27 mouse cellular contexts compared by ENCODE assay signal in genomic region chr3:122196621-122197298, GRCm38 (mm10). TPM values are rescaled to one million over a fixed set of nuclear protein-coding genes. Genes with fewer than 3 reads are reported as not detected.
DNase-seq lines count a peak whose midpoint lies in the region; ATAC-seq and TF ChIP-seq lines count a peak whose summit lies in the region.
"Had no signal": no experiment of that assay in that cellular context is flagged by ENCODE, and none has a peak within 500 bp of the region (broad histone marks: within the 10 kb centered on the region; RNA-seq: fewer than 3 reads in every experiment).

No protein-coding gene starts in this region.

- no peak for ATAC-seq in liver, embryonic 11.5 days (replicated peaks; ENCODE audit: low FRiP score)
- ATAC-seq in kidney, embryonic 16.5 days (ENCODE audit: low FRiP score, low TSS enrichment): peak; percentile 55; the same call in 1 of the 2 replicates
- peak; percentile 20; the same call in 1 of the 2 replicates for ATAC-seq in liver, postnatal 0 days
- ATAC-seq: forebrain, embryonic 14.5 days; hindbrain, embryonic 16.5 days had no signal

- peak; percentile 95 for DNase-seq in liver, adult 2 months (ENCODE audit: extremely low read depth, low read depth, low spot score)
- DNase-seq in liver, embryonic 11.5 days (ENCODE audit: low spot score): no peak
- DNase-seq in kidney, adult 18-20 months: peak; percentile 37
- no peak for DNase-seq in liver, postnatal 0 days
- DNase-seq in yolk sac, embryonic 10.5 days (ENCODE audit: low spot score): no peak
- no peak for DNase-seq in heart, adult 11 months
- DNase-seq: adrenal gland, postnatal 10 days; cerebellum, adult 8-10 months; cerebellum, postnatal 36 days; embryo, embryonic 11 days; gastrocnemius, adult 2 months; gastrocnemius, postnatal 36 days; heart, postnatal 14 days; lung, adult 18-20 months; lung, postnatal 10 days; midbrain, embryonic 14.5 days; retina, postnatal 1 day; right cerebral cortex, postnatal 14 days; thymus, postnatal 4 days had no signal

- H3K4me3 ChIP-seq in liver, adult 2 months (ENCODE audit: insufficient read depth, low read depth, low read length): no peak overlapping the region
- H3K4me3 ChIP-seq in liver, embryonic 11.5 days (ENCODE audit: low read depth, low read length): no peak overlapping the region
- H3K4me3 ChIP-seq in kidney, embryonic 16.5 days (ENCODE audit: low read length): no peak overlapping the region
- H3K4me3 ChIP-seq in liver, postnatal 0 days (ENCODE audit: low read depth, low read length): no peak overlapping the region
- H3K4me3 ChIP-seq: embryonic facial prominence, embryonic 12.5 days; gastrocnemius, adult 2 months; heart, embryonic 13.5 days; hindbrain, embryonic 10.5 days; limb, embryonic 13.5 days had no signal

- H3K79me2 ChIP-seq in liver, adult 2 months (ENCODE audit: control insufficient read depth, insufficient read depth, low read length): no peaks in the 10 kb centered on the region

- TF ChIP-seq CTCF in liver, adult 2 months (IDR thresholded peaks at IDR 0.05; ENCODE audit: low read depth, low read length): no peak
- TF ChIP-seq CTCF in liver, postnatal 0 days (IDR thresholded peaks at IDR 0.05; ENCODE audit: low read depth): no peak

- no peaks in the 10 kb centered on the region for H3K9me3 ChIP-seq in liver, embryonic 11.5 days (ENCODE audit: control insufficient read depth, low read length)
- H3K9me3 ChIP-seq in kidney, embryonic 16.5 days (ENCODE audit: low read length): no peaks in the 10 kb centered on the region
- no peaks in the 10 kb centered on the region for H3K9me3 ChIP-seq in liver, postnatal 0 days (ENCODE audit: low read length)
- H3K9me3 ChIP-seq: embryonic facial prominence, embryonic 12.5 days; G1E; heart, embryonic 13.5 days; hindbrain, embryonic 10.5 days; limb, embryonic 13.5 days had no signal

- TF ChIP-seq EP300 in liver, postnatal 0 days (IDR thresholded peaks at IDR 0.05; ENCODE audit: low read depth): no peak

- H3K4me1 ChIP-seq in liver, adult 2 months (ENCODE audit: control insufficient read depth, insufficient read depth, low read length): peaks cover 37% of the 10 kb centered on the region
- H3K4me1 ChIP-seq in liver, embryonic 11.5 days (replicated peaks; ENCODE audit: control insufficient read depth, insufficient read depth, low read length): no peaks in the 10 kb centered on the region
- peaks cover 4% of the 10 kb centered on the region for H3K4me1 ChIP-seq in kidney, embryonic 16.5 days (ENCODE audit: insufficient read depth, low read length)
- peaks cover 34% of the 10 kb centered on the region for H3K4me1 ChIP-seq in liver, postnatal 0 days (ENCODE audit: insufficient read depth)
- H3K4me1 ChIP-seq: embryonic facial prominence, embryonic 12.5 days; heart, embryonic 13.5 days had no signal

- no peaks in the 10 kb centered on the region for H3K27me3 ChIP-seq in liver, adult 2 months (ENCODE audit: control insufficient read depth, insufficient read depth, low read length)
- no peaks in the 10 kb centered on the region for H3K27me3 ChIP-seq in liver, embryonic 11.5 days (replicated peaks; ENCODE audit: control insufficient read depth, insufficient read depth, low read length)
- no peaks in the 10 kb centered on the region for H3K27me3 ChIP-seq in kidney, embryonic 16.5 days (ENCODE audit: insufficient read depth, low read length)
- no peaks in the 10 kb centered on the region for H3K27me3 ChIP-seq in liver, postnatal 0 days (ENCODE audit: insufficient read depth, low read length)
- H3K27me3 ChIP-seq: embryonic facial prominence, embryonic 12.5 days; heart, embryonic 13.5 days; limb, embryonic 13.5 days had no signal

- H3K27ac ChIP-seq in liver, adult 2 months (replicated peaks; ENCODE audit: insufficient read depth, low read depth, low read length): peak overlapping the region; percentile 82
- no peak overlapping the region for H3K27ac ChIP-seq in liver, embryonic 11.5 days (ENCODE audit: low read depth, low read length)
- H3K27ac ChIP-seq in kidney, embryonic 16.5 days (ENCODE audit: low read length): peak overlapping the region; percentile 16; the same call in 1 of the 2 replicates
- peak overlapping the region; percentile 81 for H3K27ac ChIP-seq in liver, postnatal 0 days (ENCODE audit: low read depth)
- H3K27ac ChIP-seq: embryonic facial prominence, embryonic 12.5 days; gastrocnemius, adult 2 months; heart, embryonic 13.5 days; hindbrain, embryonic 10.5 days; limb, embryonic 13.5 days had no signal

- no peak overlapping the region for H3K9ac ChIP-seq in liver, adult 2 months (ENCODE audit: low read depth, low read length)
- H3K9ac ChIP-seq in liver, embryonic 11.5 days (ENCODE audit: low read depth, low read length): no peak overlapping the region
- H3K9ac ChIP-seq in kidney, embryonic 16.5 days (replicated peaks; ENCODE audit: low read length): no peak overlapping the region
- no peak overlapping the region for H3K9ac ChIP-seq in liver, postnatal 0 days (replicated peaks)
- H3K9ac ChIP-seq: embryonic facial prominence, embryonic 12.5 days; heart, embryonic 13.5 days; limb, embryonic 13.5 days had no signal

- H3K4me2 ChIP-seq in liver, embryonic 11.5 days: no peak overlapping the region
- no peak overlapping the region for H3K4me2 ChIP-seq in kidney, embryonic 16.5 days (replicated peaks; ENCODE audit: low read depth, low read length)
- H3K4me2 ChIP-seq in liver, postnatal 0 days (ENCODE audit: low read depth, low read length): no peak overlapping the region; the same call in 1 of the 2 replicates
- H3K4me2 ChIP-seq: embryonic facial prominence, embryonic 12.5 days; heart, embryonic 13.5 days; limb, embryonic 13.5 days had no signal

- H3K36me3 ChIP-seq in liver, adult 2 months (ENCODE audit: control insufficient read depth, insufficient read depth, low read length): no peaks in the 10 kb centered on the region
- no peaks in the 10 kb centered on the region for H3K36me3 ChIP-seq in liver, embryonic 11.5 days (ENCODE audit: control insufficient read depth, insufficient read depth, low read length)
- H3K36me3 ChIP-seq in kidney, embryonic 16.5 days (ENCODE audit: insufficient read depth, low read length): no peaks in the 10 kb centered on the region
- H3K36me3 ChIP-seq in liver, postnatal 0 days (replicated peaks; ENCODE audit: insufficient read depth, low read length): no peaks in the 10 kb centered on the region
- H3K36me3 ChIP-seq: embryonic facial prominence, embryonic 12.5 days; G1E; heart, embryonic 13.5 days; hindbrain, embryonic 10.5 days; limb, embryonic 13.5 days had no signal

- no peak for TF ChIP-seq POLR2A in liver, adult 2 months (IDR thresholded peaks at IDR 0.05; ENCODE audit: extremely low read depth, insufficient read depth, low read length)

- WGBS in liver, adult 2 months: 32% methylated on average over 4 of the region's 4 CpGs
- 73% methylated on average over 4 of the region's 4 CpGs for WGBS in liver, embryonic 11.5 days
- 77% methylated on average over 4 of the region's 4 CpGs for WGBS in kidney, embryonic 16.5 days
- WGBS in liver, postnatal 0 days (ENCODE audit: insufficient replicate concordance): 61% methylated on average over 4 of the region's 4 CpGs

RNA-seq across cellular contexts. Expression of gene Gclm, which starts 48.6 kb away (rescaled TPM):
- total RNA-seq in liver, adult 2 months (2014; rRNA removed): 57.6 and 116 TPM in 2 replicates
- polyA plus RNA-seq in liver, adult 2 months (2012; rRNA removed): 236 and 311 TPM in 2 replicates
- 367 and 406 TPM in 2 replicates for polyA plus RNA-seq in liver, embryonic 11.5 days (2014; fragmentation: Nextera tagmentation; extraction: Ambion mirVana)
- 98.6 and 116 TPM in 2 replicates for polyA plus RNA-seq in kidney, embryonic 16.5 days (2015; fragmentation: Nextera tagmentation; extraction: Ambion mirVana)
- polyA plus RNA-seq in liver, postnatal 0 days (2015; fragmentation: Nextera tagmentation; extraction: Ambion mirVana): 391 and 407 TPM in 2 replicates

Comparison
In these comparisons a context has a peak if more than half of its experiments do, and no peak if none do; other contexts are left out.
1. DNase-seq: peak in liver, adult 2 months (single experiment) and kidney, adult 18-20 months (single experiment); none in liver, embryonic 11.5 days (single experiment), liver, postnatal 0 days (single experiment), yolk sac, embryonic 10.5 days (single experiment) and heart, adult 11 months (single experiment).